Mouse (Mus musculus) right cerebral cortex, postnatal 36 days (tissue): ENCODE data around the gene Gm28043.

Source experiments
- DNase-seq, 2 experiments: peaks; one replicate each; pipeline ENCODE4 v3.0.0; 2022; ENCODE audit warnings: low spot score in 2 of 2, mixed read lengths in 1 of 2

Gm28043 gene

DNA sequence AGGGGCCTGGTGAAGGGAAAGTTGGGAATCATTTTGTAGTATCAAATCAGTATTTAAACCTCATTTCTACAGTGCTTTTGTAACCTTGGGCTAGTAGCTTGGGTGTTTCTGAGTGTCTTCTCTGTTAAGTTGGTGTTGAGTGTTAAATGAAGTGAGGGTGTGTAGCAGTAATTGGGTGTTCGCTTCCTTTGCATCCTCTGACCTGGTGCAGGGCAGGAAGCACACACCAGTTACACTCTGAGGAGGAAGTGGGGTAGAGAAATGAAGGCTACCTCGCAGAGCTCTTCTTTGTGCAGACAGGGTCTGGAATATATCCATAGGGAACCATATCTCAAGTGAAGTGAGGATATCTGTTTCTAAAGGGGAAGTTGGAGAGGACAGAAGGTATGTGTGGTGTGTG, 66.2 kb downstream of the Gm28043 start:
- DNase-seq, result no peak

DNA sequence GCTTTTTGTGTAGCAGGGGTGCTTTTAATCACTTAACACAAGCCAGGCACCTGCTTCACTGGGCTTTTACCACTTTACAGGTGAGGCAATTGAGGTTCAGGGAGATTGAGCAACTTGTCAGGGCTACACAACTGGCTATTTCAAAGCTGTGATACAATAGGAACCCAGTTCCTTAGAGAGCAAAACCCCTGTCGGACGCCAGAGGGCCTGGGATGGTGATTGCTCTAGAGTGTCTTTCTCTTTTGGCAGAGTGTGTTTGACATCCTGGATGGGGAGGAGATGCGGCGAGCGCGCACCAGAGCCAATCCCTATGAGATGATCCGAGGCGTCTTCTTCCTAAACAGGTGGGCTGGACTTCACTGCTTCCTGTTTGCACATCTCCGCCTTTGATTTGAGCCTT, 67.0 kb downstream of the Gm28043 start:
- DNase-seq, result no peak

DNA sequence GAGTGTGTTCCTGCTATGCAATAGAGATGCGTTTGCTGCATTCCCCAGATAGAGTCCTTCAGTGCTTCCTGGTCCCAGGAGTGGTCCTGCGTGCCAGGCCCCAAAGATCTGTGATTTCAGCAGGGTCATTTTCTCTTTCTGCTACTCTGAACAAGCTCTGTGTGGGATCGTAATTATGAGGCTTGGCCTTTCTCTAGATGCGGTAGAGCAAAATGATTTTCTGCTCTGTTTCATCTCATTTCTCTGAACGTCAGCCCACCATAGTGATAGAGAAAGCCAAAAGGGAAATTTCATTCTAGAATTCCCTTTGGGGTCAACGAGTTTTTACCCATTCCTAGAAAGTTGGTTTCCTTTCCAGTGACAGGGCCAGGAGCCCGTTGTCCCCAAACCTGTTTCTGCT, 67.6 kb downstream of the Gm28043 start:
- DNase-seq, result no peak

DNA sequence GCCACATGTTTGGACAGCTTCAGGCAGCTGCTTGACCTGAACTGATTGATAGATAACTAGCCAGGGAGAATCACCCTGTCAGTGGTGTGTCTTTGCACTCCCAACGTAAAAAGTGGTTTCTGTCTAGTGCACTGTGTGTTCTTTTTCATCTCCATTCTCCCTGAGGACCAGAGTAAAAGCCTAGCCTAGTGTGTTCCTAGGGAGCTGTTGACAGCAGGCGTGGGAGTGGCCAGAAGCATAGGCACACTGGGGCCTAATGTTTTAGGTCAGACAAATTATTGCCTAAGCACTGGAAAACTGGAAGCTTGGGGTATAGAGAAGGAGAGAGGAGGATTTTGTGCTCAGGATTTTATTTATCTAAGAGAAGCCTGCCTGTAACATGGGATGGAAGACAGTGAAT, 68.5 kb downstream of the Gm28043 start:
- no peak for DNase-seq

DNA sequence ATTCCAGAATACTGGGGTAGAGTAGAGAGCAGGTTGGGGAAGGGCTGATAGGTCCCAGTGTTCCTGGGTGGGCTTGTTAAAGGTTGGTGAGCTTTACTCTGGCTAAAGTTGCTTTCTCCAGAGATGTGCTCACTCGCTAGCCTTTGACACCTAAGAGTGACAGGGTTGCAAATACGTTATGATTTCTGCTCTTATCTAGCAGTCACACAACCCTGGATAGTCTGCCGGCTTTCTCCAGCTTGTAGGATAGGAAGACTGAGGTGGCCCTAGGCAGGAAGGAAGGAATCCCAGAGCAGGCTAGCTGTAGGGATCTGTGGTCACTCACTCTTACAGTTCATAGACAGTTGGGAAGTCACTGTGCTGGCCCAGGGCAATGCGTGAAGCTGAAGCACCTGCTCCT, 69.6 kb downstream of the Gm28043 start:
- no peak for DNase-seq

DNA sequence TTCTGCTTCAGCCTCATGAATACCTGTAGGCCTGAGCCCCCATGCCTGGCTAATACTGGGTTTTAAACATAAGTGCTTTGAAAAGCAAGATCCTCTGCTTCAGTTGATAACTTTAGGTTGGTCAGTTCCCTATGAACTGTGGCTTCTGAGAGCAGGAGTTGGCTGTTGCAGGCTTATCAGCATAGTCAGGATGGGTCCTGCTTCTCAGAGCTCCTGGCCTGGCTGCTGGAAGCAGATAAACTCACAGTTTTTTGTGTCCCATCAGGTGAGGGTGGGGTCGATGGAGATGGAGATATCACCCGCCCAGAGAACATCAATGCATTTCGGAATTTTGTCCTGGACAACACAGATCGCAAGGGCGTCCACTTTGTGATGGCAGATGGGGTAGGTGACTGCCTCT, 72.1 kb downstream of the Gm28043 start:
- DNase-seq, result no peak

DNA sequence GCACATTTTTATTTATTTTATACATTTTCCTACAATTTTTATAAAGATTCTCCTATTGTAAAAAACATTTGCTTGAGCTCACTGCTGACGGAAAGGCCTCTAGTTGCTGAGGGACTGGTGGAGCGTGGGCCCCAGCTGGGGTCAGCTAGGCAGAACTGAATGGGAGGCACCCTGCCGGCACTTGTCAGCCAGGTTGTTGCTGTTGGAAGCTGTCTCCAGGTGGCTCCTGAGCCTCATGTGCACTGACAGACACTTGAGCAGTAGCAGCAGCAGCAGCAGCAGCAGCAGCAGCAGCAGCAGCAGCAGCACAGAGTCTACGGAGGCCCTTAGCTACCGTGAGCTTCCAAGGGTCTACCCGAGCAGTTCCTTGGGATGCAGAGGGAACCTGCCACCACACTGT, 72.7 kb downstream of the Gm28043 start:
- no peak for DNase-seq

DNA sequence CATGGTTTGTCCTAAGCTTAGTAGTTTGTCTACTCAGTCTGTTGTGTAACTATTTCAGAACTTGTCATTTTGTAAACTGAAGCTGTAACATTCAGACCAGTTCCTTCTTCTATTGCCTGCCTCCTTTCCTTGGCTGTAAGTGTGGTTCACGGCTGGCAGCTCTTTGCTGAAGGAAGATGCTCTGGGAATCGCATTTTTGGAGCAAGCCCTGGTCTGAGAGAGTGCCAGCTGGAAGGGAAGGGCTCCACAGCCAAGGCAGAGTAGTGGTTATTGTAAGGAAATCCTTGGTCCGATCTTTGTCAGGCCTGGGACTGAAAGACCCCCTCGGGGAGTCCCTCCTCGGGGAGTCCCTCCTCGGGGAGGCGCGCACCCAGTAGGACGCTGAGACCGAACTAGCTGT, 73.9 kb downstream of the Gm28043 start:
- no peak for DNase-seq

DNA sequence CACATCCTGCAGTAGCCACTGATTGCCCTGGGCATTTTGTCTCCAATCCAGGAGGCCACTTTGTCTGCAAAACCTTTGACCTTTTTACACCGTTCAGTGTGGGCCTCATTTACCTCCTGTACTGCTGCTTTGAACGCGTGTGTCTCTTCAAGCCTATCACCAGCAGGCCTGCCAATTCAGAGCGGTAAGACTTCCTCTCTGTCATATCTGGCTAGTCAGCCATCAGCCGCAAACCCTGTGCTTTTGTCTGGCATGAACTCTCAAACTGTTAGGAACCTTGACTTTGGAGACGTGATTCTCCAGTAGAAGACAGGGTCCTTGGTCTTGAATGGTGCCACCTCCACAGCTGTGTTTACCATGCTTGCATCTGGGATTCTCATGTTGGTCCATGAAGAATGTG, 75.6 kb downstream of the Gm28043 start:
- DNase-seq, result no peak

DNA sequence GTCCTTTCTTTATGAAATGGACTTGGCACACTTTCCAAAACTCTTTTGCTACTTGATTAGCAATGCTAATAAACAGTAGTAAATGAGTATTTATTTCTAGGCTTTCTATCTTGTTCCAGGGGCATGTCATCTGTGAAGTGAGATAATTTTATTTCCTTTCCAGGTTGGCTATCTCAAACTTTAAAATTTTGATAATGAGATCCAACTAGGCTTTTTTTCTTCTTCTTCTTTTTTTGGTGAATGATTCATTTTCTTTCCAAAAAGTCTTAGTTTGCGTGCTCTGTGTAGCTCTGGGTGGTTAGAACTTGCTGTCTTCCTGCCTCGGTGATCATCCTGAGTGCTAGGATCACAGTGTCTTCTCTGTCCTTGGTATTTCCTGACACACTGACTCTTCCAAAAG, 78.2 kb downstream of the Gm28043 start:
- no peak for DNase-seq

DNA sequence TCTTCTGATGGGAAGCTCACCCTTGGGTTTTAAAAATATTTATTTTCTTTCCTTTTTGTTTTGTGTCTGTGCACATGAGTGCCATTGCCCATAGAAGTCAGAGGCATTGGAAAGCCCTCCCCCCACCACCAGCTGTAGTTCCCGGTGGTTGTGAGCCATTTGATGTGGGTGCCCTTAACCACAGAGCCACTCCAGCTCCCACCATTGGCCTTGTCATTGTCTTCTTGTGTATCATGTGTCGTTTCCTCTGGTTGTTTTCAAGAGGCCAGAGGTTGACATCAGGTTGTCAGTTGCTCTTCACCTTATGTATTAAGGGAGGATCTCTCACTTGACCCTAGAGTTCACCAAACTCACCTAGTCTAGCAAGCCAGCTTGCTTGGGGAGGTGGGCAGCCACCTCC, 78.9 kb downstream of the Gm28043 start:
- DNase-seq, result no peak

DNA sequence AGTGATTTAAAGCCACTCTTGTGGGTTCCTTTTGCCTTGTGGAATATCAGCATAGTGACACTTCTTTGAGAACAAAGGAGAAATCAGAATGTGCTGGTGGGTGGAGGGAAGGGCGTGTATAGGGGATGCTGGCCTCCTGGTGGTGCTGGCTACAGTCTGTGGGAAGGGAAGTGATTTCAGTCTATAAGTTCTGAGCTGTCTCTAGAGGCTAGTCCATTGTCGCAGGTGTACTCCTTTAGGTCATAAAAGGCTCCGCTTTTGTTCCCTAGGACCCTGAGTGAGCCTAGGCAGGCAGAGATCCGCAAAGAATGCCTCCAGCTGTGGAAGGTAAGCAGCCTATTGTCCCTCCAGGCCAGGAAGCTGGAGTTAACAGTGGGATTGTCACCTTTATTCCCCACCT, 79.8 kb downstream of the Gm28043 start:
- DNase-seq, result no peak

DNA sequence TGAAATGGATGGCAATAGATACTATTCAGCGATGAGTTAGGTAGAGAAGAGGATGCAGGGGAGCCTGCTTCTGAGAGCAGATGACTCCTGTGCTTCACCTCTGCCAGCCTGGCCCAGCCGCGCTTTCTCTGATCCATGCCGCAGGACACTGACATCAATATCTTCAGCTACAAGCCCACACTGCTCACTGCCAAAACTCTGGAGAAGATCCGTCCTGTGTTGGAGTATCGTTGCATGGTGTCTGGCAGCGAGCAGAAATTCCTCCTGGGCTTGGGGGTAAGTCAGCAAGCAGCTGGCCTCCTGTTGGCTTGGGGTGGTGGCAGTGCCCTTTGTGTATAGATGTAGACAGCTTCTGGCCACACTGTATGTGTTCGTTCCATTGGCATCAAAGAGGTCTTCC, 82.3 kb downstream of the Gm28043 start:
- no peak for DNase-seq

DNA sequence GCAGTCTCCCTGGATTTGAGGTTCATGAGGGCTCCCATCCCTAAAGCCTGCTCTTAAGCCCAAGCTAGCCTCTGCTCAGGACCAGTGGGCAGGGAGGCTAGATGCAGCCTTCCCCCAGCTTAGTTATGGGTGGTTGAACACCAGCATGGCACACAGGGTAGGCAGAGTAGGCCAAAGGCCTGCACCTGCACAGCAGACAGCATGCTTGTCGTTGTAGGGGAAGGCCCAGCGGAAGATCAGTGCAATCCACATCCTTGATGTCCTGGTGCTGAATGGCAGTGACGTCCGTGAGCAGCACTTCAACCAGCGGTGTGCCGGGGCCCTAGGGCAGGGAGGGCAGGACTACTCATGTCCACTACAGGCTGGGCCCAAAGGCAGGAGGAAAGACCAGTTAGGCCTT, 83.7 kb downstream of the Gm28043 start:
- DNase-seq, result no peak

DNA sequence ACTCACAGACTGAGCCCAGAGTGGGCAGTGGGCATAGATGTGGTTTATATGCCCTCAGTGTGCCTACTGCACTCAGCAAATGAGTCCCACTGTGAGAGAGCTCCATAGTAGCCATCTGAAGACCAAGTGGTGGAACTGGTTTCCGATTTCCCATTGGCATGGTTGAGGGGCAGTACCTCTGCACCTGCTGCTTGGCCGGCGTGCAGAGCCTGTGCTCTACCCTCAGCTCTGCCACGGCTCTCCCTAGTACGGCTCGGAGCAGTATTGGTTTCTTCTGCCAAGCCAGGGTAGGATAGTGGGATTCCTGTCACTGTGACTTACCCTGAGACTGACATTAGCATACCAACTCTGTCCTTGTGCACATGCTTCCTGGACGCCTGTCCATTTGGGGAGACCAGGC, 85.9 kb downstream of the Gm28043 start:
- no peak for DNase-seq

DNA sequence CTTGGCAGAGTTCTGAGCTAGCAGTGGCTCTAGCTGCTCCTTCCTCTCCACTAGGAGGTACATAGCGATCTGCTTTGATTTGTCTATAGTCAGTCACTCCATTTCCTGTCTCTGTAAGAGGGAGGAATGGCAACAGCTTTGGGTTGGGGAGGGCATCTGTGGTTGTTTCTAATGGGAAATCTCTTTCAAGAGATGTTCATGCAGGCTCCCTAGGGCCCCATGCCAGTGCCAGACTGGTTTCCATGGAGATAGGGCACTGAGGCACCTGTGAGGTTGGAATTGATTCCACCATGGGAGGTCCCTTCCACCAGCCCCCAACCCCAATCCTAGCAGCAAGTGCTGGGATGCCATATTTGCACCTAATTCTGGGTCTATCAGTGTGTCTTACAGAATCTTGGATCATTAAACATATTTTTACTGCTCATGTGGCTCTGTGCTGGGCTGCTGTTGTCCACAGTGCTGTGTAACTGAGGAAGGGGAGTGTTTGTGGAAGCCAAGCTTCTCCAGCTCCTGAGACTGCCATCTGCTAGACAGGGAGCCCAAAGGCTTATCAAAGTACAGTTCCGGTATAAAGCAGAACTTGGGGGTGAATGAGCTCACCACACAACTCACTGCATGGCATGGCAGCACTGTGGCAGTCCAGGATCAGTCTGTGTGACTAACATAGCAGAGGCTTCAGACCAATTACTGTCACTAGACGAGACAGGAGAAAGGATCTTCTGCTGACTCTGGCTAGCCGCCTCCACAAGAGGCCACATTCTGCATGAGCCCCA, 88.4 kb downstream of the Gm28043 start:
- no peak for DNase-seq

DNA sequence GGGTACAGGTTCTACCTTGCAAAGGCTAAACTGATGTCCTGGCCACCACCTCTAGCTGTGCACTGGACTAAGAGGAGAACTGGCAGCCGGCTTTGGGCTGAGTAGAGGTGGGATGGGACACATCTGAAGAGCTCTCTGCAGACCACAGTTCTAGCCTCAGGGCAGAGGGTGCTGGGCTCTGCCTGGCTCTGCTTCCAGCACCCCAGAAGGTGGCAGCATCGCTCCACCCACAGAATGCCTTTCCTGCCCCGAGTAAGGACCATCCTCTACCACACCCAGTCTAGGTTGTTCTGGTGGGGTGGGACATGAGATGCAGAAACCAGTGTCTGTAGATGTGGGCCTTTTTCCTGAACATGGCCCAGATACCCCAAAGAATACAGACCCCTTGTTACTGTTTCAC, 90.1 kb downstream of the Gm28043 start:
- DNase-seq, result no peak

DNA sequence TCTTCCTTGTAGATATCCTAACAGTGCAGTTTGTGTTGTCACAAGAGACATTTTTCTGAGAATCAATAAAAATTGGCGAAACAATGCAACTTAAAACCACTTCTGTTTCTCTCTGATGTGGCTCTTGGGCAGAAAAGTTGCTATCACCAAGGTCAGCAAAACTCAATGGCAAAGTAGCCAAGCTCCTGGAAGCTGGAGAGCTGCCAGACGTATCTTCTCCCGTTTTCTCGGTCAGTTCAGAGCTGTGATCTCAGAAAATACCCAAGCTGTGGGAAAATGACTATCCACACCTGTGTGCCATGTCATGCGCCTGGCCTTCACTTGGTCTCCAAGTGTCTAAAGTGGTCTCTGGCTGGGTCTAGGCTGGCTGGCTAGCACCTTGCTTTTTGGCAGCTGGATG, 91.2 kb downstream of the Gm28043 start:
- no peak for DNase-seq

DNA sequence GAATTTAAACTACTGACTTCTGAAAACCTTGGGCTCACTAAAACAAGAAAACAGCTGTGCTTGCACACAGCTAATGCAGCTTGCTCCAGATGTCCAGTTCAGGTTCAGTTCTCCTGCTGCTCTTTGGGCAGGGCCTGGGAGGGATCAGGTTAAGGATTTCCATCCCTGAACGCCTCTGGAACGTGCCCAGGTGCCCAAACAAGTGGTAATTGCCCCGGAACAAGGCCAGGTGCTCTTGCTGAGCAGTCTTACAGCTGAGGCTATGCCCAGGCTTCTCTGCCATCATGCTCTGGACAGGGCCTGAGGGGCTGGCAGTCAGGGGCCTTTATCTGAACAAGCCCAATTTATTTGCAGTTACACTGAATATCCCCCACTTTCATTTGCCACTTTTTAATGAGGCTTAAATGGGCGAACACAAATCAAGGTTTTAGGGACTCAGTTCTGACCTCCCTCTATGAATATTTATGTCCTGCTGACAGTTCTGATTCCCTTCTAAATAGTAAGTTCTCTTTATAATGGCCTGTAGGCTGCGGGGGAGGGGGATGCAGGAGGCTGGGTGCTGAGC, 92.4 kb downstream of the Gm28043 start:
- no peak for DNase-seq

DNA sequence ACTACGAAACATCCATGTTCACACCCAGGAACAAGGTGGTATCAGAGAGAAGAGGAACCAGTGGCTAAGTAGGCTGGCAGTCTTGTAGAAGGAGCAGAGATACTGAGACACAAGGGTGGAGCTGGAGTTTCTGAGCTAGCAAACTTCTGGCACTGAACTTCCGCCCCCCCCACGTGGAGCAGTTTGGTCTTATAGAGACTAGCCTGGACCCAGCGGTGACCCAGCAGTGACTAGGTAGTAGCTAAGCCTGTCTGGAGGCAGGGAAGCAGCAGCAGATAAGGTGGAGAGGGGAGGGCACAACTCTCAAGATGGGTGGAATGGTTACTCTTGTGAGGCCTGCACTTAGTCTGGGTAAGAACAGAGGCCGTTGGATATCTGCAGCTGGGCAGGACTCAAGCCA, 94.1 kb downstream of the Gm28043 start:
- DNase-seq, result no peak

DNA sequence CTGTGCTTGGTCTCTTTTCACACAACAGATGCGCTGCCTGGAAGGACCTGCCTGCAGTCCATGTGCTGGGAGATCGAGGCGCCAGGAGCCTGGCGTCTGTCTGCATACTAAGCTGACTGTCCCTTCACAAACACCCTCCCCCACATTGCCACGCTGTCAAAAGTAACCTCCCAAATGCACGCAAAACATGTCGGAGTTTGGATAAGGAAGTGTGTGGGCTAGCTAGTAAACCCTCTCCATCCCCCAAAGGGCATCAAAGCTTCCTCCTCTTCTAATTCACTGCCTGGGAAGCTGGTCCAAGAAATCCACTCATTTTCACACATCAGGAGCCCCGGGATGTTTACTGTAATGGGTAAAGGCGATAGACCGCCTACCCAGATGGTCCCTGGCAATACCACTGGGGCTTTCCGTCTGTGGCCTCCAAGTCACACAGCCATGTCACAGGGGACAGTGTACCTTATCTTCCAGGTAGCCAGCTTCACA, 95.9 kb downstream of the Gm28043 start:
- DNase-seq, result no peak

DNA sequence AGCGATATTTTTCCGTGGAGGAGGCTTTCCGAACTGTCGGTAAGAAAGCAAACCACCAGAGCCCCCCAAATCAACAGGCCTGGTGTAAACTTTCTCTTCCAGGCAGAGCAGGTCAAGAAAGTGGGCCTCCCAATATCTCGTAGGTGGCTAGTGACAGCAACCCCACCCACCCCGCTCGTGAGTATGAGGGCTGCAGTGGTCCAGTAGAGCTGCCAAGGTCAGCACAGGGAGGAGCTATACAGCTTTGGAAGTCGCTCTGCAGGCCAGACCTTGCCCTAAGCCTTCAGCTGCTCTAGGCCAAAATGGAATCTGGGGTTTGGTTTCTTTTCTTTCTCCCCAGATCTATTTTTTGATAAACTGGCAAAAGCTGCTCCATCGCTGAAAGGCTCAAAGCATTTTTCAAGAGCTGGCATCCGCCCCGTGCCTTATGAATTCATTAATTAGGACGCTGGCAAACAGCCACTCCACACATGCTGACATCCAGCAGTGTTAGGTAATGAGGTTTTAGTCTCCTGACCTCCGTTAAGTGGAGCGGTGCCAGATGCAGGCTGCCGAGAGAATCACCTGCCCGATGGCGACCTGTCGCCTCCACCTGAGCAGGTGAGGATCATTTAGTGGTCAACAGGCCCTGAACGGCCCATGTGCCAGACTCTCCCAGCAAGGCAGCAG, 96.5 kb downstream of the Gm28043 start:
- no peak for DNase-seq

DNA sequence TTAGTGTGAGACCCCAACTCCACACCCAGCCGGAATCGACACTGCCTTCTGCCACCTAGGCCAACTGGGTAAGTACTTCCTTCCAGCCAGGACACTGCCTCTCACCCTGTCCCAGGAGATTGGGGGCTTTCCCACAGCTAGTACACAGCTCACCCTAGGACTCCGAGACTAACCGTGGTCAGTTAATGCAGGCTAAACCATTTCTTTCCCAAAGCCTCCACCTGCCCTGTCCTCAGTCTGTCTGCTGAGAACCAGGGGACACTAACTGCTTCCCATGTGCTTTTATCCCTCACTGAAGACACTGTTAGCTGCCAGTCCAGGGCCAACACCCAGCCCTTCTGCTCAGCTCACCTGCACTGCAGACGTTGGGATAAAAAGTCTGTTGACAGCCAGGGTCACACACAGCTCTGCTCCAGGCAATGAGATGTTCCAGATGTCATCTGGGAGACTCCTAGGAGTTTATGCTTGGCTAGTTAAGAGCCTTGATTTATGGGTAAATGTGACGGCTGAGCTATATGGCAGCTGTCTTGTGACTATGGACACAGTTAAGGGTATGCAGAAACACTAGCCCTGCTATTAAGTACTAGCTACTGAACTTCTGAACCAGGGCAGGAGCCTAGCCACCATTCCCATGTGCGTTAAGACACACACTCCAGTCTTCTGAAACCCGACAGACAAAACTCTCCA, 97.2 kb downstream of the Gm28043 start:
- no peak for DNase-seq
